Mouse (Mus musculus) cortical plate, adult 2 months (tissue): Measurements from ENCODE around the gene Gbp8.

ENCODE experiments used
- CTCF ChIP-seq: fragments of 200-500 bp; IDR thresholded peaks from 2 replicates; pipeline ENCODE4 v1.5.1; 2011; ENCODE audit warnings: mild to moderate bottlenecking, control low read depth, low read length; ENCODE audit not compliant: insufficient read depth; ENCODE audit errors: extremely low read depth
- POLR2A ChIP-seq: fragments of 200-500 bp; IDR thresholded peaks from 2 replicates; pipeline ENCODE4 v1.6.1; 2011; ENCODE audit warnings: mild to moderate bottlenecking, low read length, control low read depth; ENCODE audit not compliant: insufficient read depth; ENCODE audit errors: extremely low read depth

- TF ChIP-seq CTCF (no peak), POLR2A (no peak)
These were observed 129.0 kb downstream of the Gbp8 start for GRCm38 (mm10) chr5:105010376-105010775.
